ENCODE assay signal across 8 mouse cellular contexts in genomic region chr3:146813624-146814023, GRCm38 (mm10). TPM values are rescaled to one million over a fixed set of nuclear protein-coding genes. Genes with fewer than 3 reads are reported as not detected.
DNase-seq lines count a peak whose midpoint lies in the region; ATAC-seq and TF ChIP-seq lines count a peak whose summit lies in the region.

No protein-coding gene starts in this region.

- TF ChIP-seq POLR2A in spleen, adult 2 months (IDR thresholded peaks at IDR 0.05; ENCODE audit: low read depth, low read length), result no peak

- WGBS in spleen, adult 2 months, result 51% methylated on average over 7 of the region's 7 CpGs
- 54% methylated on average over 7 of the region's 7 CpGs for whole genome bisulfite sequencing in limb, embryonic 15.5 days
- 35% methylated on average over 7 of the region's 7 CpGs for WGBS in stomach, postnatal 0 days

- peak overlapping the region; percentile 51 for H3K4me2 ChIP-seq in limb, embryonic 15.5 days
- H3K4me2 ChIP-seq in stomach, postnatal 0 days (replicated peaks; ENCODE audit: low read depth), result peak overlapping the region; percentile 78

- H3K9me3 ChIP-seq in erythroblast, embryonic 14.5 days (ENCODE audit: control insufficient read depth, low read length), result no peaks in the 10 kb centered on the region
- H3K9me3 ChIP-seq in limb, embryonic 15.5 days, result no peaks in the 10 kb centered on the region
- H3K9me3 ChIP-seq in stomach, postnatal 0 days (ENCODE audit: control insufficient read depth, low read length), result no peaks in the 10 kb centered on the region

- peak overlapping the region; percentile 90; the same call in 1 of the 2 replicates for H3K9ac ChIP-seq in limb, embryonic 15.5 days
- H3K9ac ChIP-seq in stomach, postnatal 0 days (ENCODE audit: low read length), result peak overlapping the region; percentile 92

- H3K27me3 ChIP-seq in erythroblast, embryonic 14.5 days (ENCODE audit: control insufficient read depth), result peaks cover 7% of the 10 kb centered on the region
- H3K27me3 ChIP-seq in spleen, adult 2 months (ENCODE audit: control insufficient read depth, insufficient read depth, low read length), result no peaks in the 10 kb centered on the region
- H3K27me3 ChIP-seq in limb, embryonic 15.5 days, result no peaks in the 10 kb centered on the region
- H3K27me3 ChIP-seq in stomach, postnatal 0 days (ENCODE audit: control insufficient read depth, insufficient read depth, low read length), result no peaks in the 10 kb centered on the region

- H3K27ac ChIP-seq in spleen, adult 2 months (ENCODE audit: insufficient read depth, low read length), result no peak overlapping the region; the same call in 1 of the 2 replicates
- H3K27ac ChIP-seq in limb, embryonic 15.5 days, result 0 out of 2 replicates have a peak overlapping the region, but pooled peaks have one; percentile 96
- no peak overlapping the region; the same call in 1 of the 2 replicates for H3K27ac ChIP-seq in stomach, postnatal 0 days (replicated peaks)

- no peak for DNase-seq in spleen, adult 2 months (ENCODE audit: low read depth in 1 of 2, low spot score in 2 of 2)
- no peak for DNase-seq in spleen, postnatal 14 days (ENCODE audit: low spot score in 2 of 2)
- no peak for DNase-seq in stomach, postnatal 0 days (ENCODE audit: low spot score)
- DNase-seq in cerebellum, adult 18-20 months, result no peak
- no peak for DNase-seq in layer of hippocampus, adult 18-20 months (ENCODE audit: low spot score in 2 of 2)

- peaks cover 21% of the 10 kb centered on the region for H3K4me1 ChIP-seq in erythroblast, embryonic 14.5 days (ENCODE audit: control insufficient read depth)
- no peaks in the 10 kb centered on the region; the same call in 1 of the 2 replicates for H3K4me1 ChIP-seq in spleen, adult 2 months (ENCODE audit: control insufficient read depth, insufficient read depth, insufficient read length)
- peaks cover 6% of the 10 kb centered on the region; the same call in 1 of the 2 replicates for H3K4me1 ChIP-seq in limb, embryonic 15.5 days
- H3K4me1 ChIP-seq in stomach, postnatal 0 days (replicated peaks; ENCODE audit: control insufficient read depth, insufficient read depth), result no peaks in the 10 kb centered on the region

- no peak for TF ChIP-seq EP300 in stomach, postnatal 0 days (optimal IDR thresholded peaks at IDR 0.05)

- TF ChIP-seq CTCF in spleen, adult 2 months (IDR thresholded peaks at IDR 0.05; ENCODE audit: extremely low read depth, insufficient read depth, insufficient read length, insufficient replicate concordance), result no peak
- no peak for TF ChIP-seq CTCF in stomach, postnatal 0 days (IDR thresholded peaks at IDR 0.05; ENCODE audit: low read depth)

- H3K4me3 ChIP-seq in erythroblast, embryonic 14.5 days (replicated peaks), result peak overlapping the region; percentile 76
- peak overlapping the region; percentile 94 for H3K4me3 ChIP-seq in spleen, adult 2 months (ENCODE audit: extremely low read depth, insufficient read depth, insufficient read length)
- peak overlapping the region; percentile 96 for H3K4me3 ChIP-seq in limb, embryonic 15.5 days
- H3K4me3 ChIP-seq in stomach, postnatal 0 days (ENCODE audit: low read depth, low read length), result peak overlapping the region; percentile 96

- no peaks in the 10 kb centered on the region; the same call in 1 of the 2 replicates for H3K36me3 ChIP-seq in erythroblast, embryonic 14.5 days (ENCODE audit: control insufficient read depth)
- no peaks in the 10 kb centered on the region for H3K36me3 ChIP-seq in spleen, adult 2 months (ENCODE audit: control insufficient read depth, insufficient read depth, low read length)
- no peaks in the 10 kb centered on the region for H3K36me3 ChIP-seq in limb, embryonic 15.5 days
- no peaks in the 10 kb centered on the region for H3K36me3 ChIP-seq in stomach, postnatal 0 days (ENCODE audit: control insufficient read depth, insufficient read depth, low read length)

- no peak for ATAC-seq in erythroblast, adult 5-6 weeks (replicated peaks; ENCODE audit: low FRiP score, poor library complexity, severe bottlenecking)
- no peak for ATAC-seq in limb, embryonic 15.5 days (ENCODE audit: insufficient number of reproducible peaks, low FRiP score, low TSS enrichment, low read depth)
- ATAC-seq in stomach, postnatal 0 days (ENCODE audit: low FRiP score, low TSS enrichment), result no peak

RNA-seq across cellular contexts. Expression of gene Prkacb, which starts 0.8 kb away (rescaled TPM):
- polyA plus RNA-seq in erythroblast, embryonic 14.5 days (2012), result 0.06 and 0.10 TPM in 2 replicates
- total RNA-seq in erythroblast, adult 5-6 weeks (2015; ENCODE audit: low replicate concordance), result 12.7 and 15.0 TPM in 2 replicates
- 11.0 and 12.8 TPM in 2 replicates for total RNA-seq in erythroblast, adult 5-6 weeks (2017; ENCODE audit: low replicate concordance)
- 21.8 and 24.3 TPM in 2 replicates for polyA plus RNA-seq in spleen, adult 2 months (2012; rRNA removed)
- 60.3 and 60.7 TPM in 2 replicates for polyA plus RNA-seq in limb, embryonic 15.5 days (2015; fragmentation: Nextera tagmentation; extraction: Ambion mirVana)
- polyA plus RNA-seq in stomach, postnatal 0 days (2015; fragmentation: Nextera tagmentation; extraction: Ambion mirVana), result 27.8 and 28.8 TPM in 2 replicates
- 100 to 1,000 TPM; 262 to 292 TPM for total RNA-seq in layer of hippocampus, adult 18-20 months (2021)

RNA-seq across cellular contexts. Expression of gene Ttll7, which starts 38.5 kb away (rescaled TPM):
- not detected in 2 replicates for polyA plus RNA-seq in erythroblast, embryonic 14.5 days (2012)
- total RNA-seq in erythroblast, adult 5-6 weeks (2015; ENCODE audit: low replicate concordance), result not detected in 2 replicates
- not detected in 2 replicates for total RNA-seq in erythroblast, adult 5-6 weeks (2017; ENCODE audit: low replicate concordance)
- 0.37 and 0.38 TPM in 2 replicates for polyA plus RNA-seq in spleen, adult 2 months (2012; rRNA removed)
- 1.7 and 1.9 TPM in 2 replicates for polyA plus RNA-seq in limb, embryonic 15.5 days (2015; fragmentation: Nextera tagmentation; extraction: Ambion mirVana)
- polyA plus RNA-seq in stomach, postnatal 0 days (2015; fragmentation: Nextera tagmentation; extraction: Ambion mirVana), result 3.0 and 3.1 TPM in 2 replicates
- 100 to 1,000 TPM; 129 to 140 TPM for total RNA-seq in layer of hippocampus, adult 18-20 months (2021)

Comparison
In these comparisons a context has a peak if more than half of its experiments do, and no peak if none do; other contexts are left out.
1. RNA of gene Prkacb, which starts 0.8 kb away (polyA plus RNA-seq): 60.3 to 60.7 TPM in limb, embryonic 15.5 days, 27.8 to 28.8 TPM in stomach, postnatal 0 days and 21.8 to 24.3 TPM in spleen, adult 2 months; 0.06 to 0.10 TPM in erythroblast, embryonic 14.5 days; every median in the first group is over 10 times any median in the second.
2. Peak in every context shown above with its lines, with median percentiles within 50 percentile points of each other: H3K4me3 ChIP-seq.